Mouse (Mus musculus): Measurements from ENCODE around the gene Cdk15. TPM values are rescaled to one million over a fixed set of nuclear protein-coding genes. Genes with fewer than 3 reads are reported as not detected.

Cdk15 gene
- polyA plus RNA-seq, 1 experiment, result not detected

DNA sequence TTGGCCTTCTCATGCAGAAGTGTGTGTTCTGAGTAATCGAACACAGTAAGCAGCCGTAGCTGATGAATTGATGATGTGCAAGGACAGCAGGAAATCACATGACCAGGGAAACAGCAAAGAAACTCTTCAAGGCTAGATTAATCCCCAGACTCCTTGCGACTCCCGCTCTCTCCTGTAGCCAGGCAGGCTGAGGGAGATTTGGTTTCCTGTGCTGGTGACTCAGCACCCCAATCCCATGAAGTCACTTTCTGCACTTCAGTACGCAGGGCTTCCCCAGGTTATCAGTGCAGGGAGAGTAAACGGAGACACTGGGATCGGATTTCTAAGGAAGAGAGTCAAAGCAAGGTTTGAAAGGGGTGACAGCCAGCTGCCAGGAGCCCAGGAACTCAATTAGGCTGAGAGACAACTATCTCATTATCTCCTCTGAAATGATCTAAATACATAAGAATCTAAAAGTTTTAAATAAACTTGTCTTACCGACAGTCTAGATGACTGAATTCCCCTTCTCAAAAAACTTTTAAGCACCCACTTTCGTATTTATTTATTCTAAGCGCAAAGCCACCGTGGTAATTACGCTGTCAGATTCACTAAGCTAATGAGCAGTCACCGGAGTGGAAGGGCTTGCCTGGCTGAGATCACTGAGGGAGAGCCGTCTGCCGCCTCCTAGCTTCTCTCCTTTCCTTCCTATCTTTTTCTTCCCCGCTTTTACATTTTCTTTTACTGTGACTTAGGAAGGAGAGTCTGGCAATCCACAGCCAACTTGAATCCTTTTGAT is 84.3 kb downstream of the Cdk15 start:
- no peak overlapping the region for H3K9ac ChIP-seq (ENCODE audit: low read depth, poor library complexity, severe bottlenecking)

DNA sequence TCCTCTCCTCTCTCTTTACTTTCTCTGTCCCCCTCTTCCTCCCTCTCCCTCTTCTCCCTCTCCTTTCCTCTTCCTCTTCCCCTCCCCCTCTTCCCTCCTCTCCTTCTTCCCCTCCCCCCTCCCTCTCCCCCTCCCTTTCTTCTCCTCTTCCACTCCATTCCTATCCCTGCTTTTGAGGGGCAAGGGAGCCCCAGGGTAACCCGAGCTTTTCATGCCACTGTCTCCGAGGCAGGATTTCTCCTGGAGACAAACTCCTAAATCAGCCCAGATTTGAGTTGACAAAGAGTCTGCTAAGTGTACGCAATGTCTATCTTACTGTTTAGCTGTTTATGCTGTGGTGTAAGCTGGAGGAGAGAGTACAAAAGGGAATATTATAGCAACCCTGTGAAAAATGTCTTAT is 85.0 kb downstream of the Cdk15 start:
- Histone ChIP-seq H3K9me3 (replicated peaks; ENCODE audit: control insufficient read depth, insufficient read depth, low read length, poor library complexity, severe bottlenecking) (peaks cover 18% of the 10 kb centered on the region), H3K4me3 (ENCODE audit: low read depth, low read length) (no peak overlapping the region), H3K9ac (ENCODE audit: low read depth, poor library complexity, severe bottlenecking) (no peak overlapping the region), H3K27me3 (ENCODE audit: control insufficient read depth, insufficient read depth, low read length, poor library complexity, severe bottlenecking) (no peaks in the 10 kb centered on the region; the same call in 1 of the 2 replicates), H3K27ac (ENCODE audit: insufficient read depth, low read length) (no peak overlapping the region), H3K4me1 (ENCODE audit: control insufficient read depth, insufficient read depth, low read length) (no peaks in the 10 kb centered on the region), H3K36me3 (ENCODE audit: control insufficient read depth, insufficient read depth, low read length, poor library complexity, severe bottlenecking) (no peaks in the 10 kb centered on the region)
- TF ChIP-seq POLR2A (IDR thresholded peaks at IDR 0.05; ENCODE audit: insufficient read depth, low read length), result no peak
- TF ChIP-seq CTCF (IDR thresholded peaks at IDR 0.05; ENCODE audit: low read depth, low read length), result no peak
- no peak for TF ChIP-seq EP300 (IDR thresholded peaks at IDR 0.05; ENCODE audit: insufficient read depth, low read depth, low read length)

More for the DNA sequence above, 84.3 kb downstream of the Cdk15 start:
- Histone ChIP-seq H3K9me3 (replicated peaks; ENCODE audit: control insufficient read depth, insufficient read depth, low read length, poor library complexity, severe bottlenecking) (peaks cover 18% of the 10 kb centered on the region), H3K36me3 (ENCODE audit: control insufficient read depth, insufficient read depth, low read length, poor library complexity, severe bottlenecking) (no peaks in the 10 kb centered on the region), H3K4me1 (ENCODE audit: control insufficient read depth, insufficient read depth, low read length) (no peaks in the 10 kb centered on the region), H3K4me3 (ENCODE audit: low read depth, low read length) (no peak overlapping the region), H3K27me3 (ENCODE audit: control insufficient read depth, insufficient read depth, low read length, poor library complexity, severe bottlenecking) (no peaks in the 10 kb centered on the region; the same call in 1 of the 2 replicates), H3K27ac (ENCODE audit: insufficient read depth, low read length) (no peak overlapping the region)
- TF ChIP-seq CTCF (IDR thresholded peaks at IDR 0.05; ENCODE audit: low read depth, low read length), result no peak
- no peak for TF ChIP-seq POLR2A (IDR thresholded peaks at IDR 0.05; ENCODE audit: insufficient read depth, low read length)
- no peak for TF ChIP-seq EP300 (IDR thresholded peaks at IDR 0.05; ENCODE audit: insufficient read depth, low read depth, low read length)

DNA sequence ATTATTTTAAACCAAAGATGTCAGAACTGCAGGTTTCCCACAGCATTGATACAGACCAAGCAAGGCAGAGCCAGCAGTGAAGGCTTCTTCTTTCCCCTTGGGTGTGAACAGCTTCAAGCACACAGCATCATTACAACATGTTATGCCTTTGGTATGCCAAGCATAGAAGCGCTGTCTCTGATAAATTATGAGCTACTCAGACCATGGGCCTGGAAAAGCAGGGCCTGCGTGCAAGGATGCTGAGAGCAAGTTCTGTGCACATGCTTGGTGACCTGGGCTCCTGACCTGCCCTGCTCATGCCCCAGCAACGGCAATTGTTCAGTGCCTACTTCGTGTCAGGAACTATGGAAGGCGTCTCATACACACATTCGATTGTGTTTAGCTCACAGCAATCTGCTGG is 85.4 kb downstream of the Cdk15 start:
- Histone ChIP-seq H3K9me3 (replicated peaks; ENCODE audit: control insufficient read depth, insufficient read depth, low read length, poor library complexity, severe bottlenecking) (peaks cover 18% of the 10 kb centered on the region), H3K4me1 (ENCODE audit: control insufficient read depth, insufficient read depth, low read length) (no peaks in the 10 kb centered on the region), H3K9ac (ENCODE audit: low read depth, poor library complexity, severe bottlenecking) (no peak overlapping the region), H3K27ac (ENCODE audit: insufficient read depth, low read length) (no peak overlapping the region), H3K36me3 (ENCODE audit: control insufficient read depth, insufficient read depth, low read length, poor library complexity, severe bottlenecking) (no peaks in the 10 kb centered on the region), H3K4me3 (ENCODE audit: low read depth, low read length) (no peak overlapping the region), H3K27me3 (ENCODE audit: control insufficient read depth, insufficient read depth, low read length, poor library complexity, severe bottlenecking) (no peaks in the 10 kb centered on the region; the same call in 1 of the 2 replicates)
- TF ChIP-seq CTCF (IDR thresholded peaks at IDR 0.05; ENCODE audit: low read depth, low read length) (no peak), EP300 (IDR thresholded peaks at IDR 0.05; ENCODE audit: insufficient read depth, low read depth, low read length) (no peak), POLR2A (IDR thresholded peaks at IDR 0.05; ENCODE audit: insufficient read depth, low read length) (no peak)

DNA sequence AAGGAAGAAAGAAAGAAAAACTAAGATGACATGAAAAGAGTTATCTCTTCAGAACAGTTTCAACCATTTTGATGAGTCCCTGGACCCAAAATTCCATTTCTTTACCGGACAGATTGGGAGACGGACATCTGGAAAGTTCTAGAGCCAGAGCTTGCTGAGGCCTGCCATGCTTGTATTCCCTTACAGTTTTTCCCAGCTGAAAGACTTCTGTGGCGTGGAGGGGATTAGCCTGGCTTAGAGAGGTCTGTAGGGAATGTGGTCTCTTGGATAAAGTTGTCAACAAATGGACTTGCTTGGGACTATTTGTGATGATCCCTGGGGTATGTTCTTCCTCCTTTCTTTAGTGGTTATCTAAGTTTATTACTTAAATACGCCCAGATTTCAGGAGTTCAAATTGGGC is 96.0 kb downstream of the Cdk15 start:
- Histone ChIP-seq H3K4me3 (ENCODE audit: low read depth, low read length) (no peak overlapping the region), H3K9me3 (replicated peaks; ENCODE audit: control insufficient read depth, insufficient read depth, low read length, poor library complexity, severe bottlenecking) (peaks cover 18% of the 10 kb centered on the region), H3K4me1 (ENCODE audit: control insufficient read depth, insufficient read depth, low read length) (no peaks in the 10 kb centered on the region), H3K9ac (ENCODE audit: low read depth, poor library complexity, severe bottlenecking) (no peak overlapping the region), H3K27ac (ENCODE audit: insufficient read depth, low read length) (no peak overlapping the region), H3K36me3 (ENCODE audit: control insufficient read depth, insufficient read depth, low read length, poor library complexity, severe bottlenecking) (no peaks in the 10 kb centered on the region), H3K27me3 (ENCODE audit: control insufficient read depth, insufficient read depth, low read length, poor library complexity, severe bottlenecking) (no peaks in the 10 kb centered on the region)
- no peak for TF ChIP-seq CTCF (IDR thresholded peaks at IDR 0.05; ENCODE audit: low read depth, low read length)
- TF ChIP-seq EP300 (IDR thresholded peaks at IDR 0.05; ENCODE audit: insufficient read depth, low read depth, low read length), result no peak
- TF ChIP-seq POLR2A (IDR thresholded peaks at IDR 0.05; ENCODE audit: insufficient read depth, low read length), result no peak

DNA sequence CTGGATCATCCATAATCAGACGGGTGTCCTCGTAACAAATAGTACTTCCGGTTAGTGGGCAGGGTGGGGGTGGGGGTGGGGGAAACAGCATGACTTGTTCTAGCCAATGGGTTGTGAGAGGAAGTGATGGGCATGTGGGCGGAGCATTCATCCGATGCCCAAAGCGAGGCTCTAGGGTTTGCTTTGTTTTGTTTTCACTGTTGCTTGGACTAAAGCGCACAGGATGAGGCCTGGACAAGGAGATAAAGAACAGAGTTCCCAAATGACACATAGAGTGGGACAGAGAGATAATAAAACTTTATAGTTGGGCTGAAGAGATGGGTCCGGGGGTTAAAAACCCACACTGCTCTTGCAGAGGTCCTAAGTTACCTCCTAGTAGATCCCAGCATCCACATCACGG is 98.7 kb downstream of the Cdk15 start:
- Histone ChIP-seq H3K4me3 (ENCODE audit: low read depth, low read length) (no peak overlapping the region), H3K4me1 (ENCODE audit: control insufficient read depth, insufficient read depth, low read length) (no peaks in the 10 kb centered on the region), H3K9ac (ENCODE audit: low read depth, poor library complexity, severe bottlenecking) (no peak overlapping the region), H3K27me3 (ENCODE audit: control insufficient read depth, insufficient read depth, low read length, poor library complexity, severe bottlenecking) (no peaks in the 10 kb centered on the region), H3K9me3 (replicated peaks; ENCODE audit: control insufficient read depth, insufficient read depth, low read length, poor library complexity, severe bottlenecking) (peaks cover 12% of the 10 kb centered on the region), H3K36me3 (ENCODE audit: control insufficient read depth, insufficient read depth, low read length, poor library complexity, severe bottlenecking) (no peaks in the 10 kb centered on the region), H3K27ac (ENCODE audit: insufficient read depth, low read length) (no peak overlapping the region)
- no peak for TF ChIP-seq CTCF (IDR thresholded peaks at IDR 0.05; ENCODE audit: low read depth, low read length)
- no peak for TF ChIP-seq EP300 (IDR thresholded peaks at IDR 0.05; ENCODE audit: insufficient read depth, low read depth, low read length)
- TF ChIP-seq POLR2A (IDR thresholded peaks at IDR 0.05; ENCODE audit: insufficient read depth, low read length), result no peak

DNA sequence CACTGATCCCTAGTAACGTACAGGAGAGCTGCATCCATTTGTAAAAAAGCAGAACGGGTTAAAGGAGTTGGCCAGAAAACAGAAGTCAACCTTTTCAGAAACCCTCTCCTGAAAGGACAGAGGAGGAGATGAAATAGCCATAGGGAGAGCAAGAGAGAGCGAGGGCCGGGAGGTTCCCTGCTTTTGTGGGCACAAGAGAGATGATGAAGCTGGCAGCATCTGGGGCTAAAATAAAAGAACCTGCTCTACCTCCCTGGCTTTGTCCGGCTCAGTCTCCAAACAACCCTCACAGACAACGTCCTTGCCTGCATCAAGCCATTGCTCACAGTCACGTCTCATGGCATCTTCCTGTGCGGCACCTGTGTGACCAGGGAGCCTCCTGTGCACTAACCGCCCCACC is 102.4 kb downstream of the Cdk15 start:
- no peaks in the 10 kb centered on the region for H3K27me3 ChIP-seq (ENCODE audit: control insufficient read depth, insufficient read depth, low read length, poor library complexity, severe bottlenecking)
- TF ChIP-seq EP300 (IDR thresholded peaks at IDR 0.05; ENCODE audit: insufficient read depth, low read depth, low read length) (no peak), POLR2A (IDR thresholded peaks at IDR 0.05; ENCODE audit: insufficient read depth, low read length) (no peak)
- no peaks in the 10 kb centered on the region for H3K4me1 ChIP-seq (ENCODE audit: control insufficient read depth, insufficient read depth, low read length)
- no peak overlapping the region for H3K27ac ChIP-seq (ENCODE audit: insufficient read depth, low read length)
- no peaks in the 10 kb centered on the region for H3K36me3 ChIP-seq (ENCODE audit: control insufficient read depth, insufficient read depth, low read length, poor library complexity, severe bottlenecking)
- H3K9me3 ChIP-seq (replicated peaks; ENCODE audit: control insufficient read depth, insufficient read depth, low read length, poor library complexity, severe bottlenecking), result no peaks in the 10 kb centered on the region
- no peak overlapping the region for H3K4me3 ChIP-seq (ENCODE audit: low read depth, low read length)
- H3K9ac ChIP-seq (ENCODE audit: low read depth, poor library complexity, severe bottlenecking), result no peak overlapping the region
